Mouse (Mus musculus) MEL (cell line): Measurements from ENCODE around the gene Slc35f6. TPM values are rescaled to one million over a fixed set of nuclear protein-coding genes. Genes with fewer than 3 reads are reported as not detected.
"Not testable (repeated sequence)": the region's sequence is repeated elsewhere in the genome, so short reads cannot be mapped to it uniquely, and the experiment has no call there.

Experiments used
- DNase-seq: peaks from one replicate; pipeline ENCODE4 v3.0.0; 2011; ENCODE audit warnings: low read depth, low spot score
- H3K27ac ChIP-seq: 2 replicates; pipeline ENCODE4 v1.5.1; 2012; ENCODE audit warnings: low read depth, mild to moderate bottlenecking, control low read depth, low read length, moderate library complexity; ENCODE audit not compliant: control insufficient read depth
- H3K27me3 ChIP-seq, 2 experiments: fragments of 150-350 bp in 1 of 2; sonication (generic) in 1 of 2; 2 replicates each; pipeline ENCODE4 v1.6.1; 2012; ENCODE audit warnings: low read length in 2 of 2, mild to moderate bottlenecking in 2 of 2, improper control_type of control experiment in 1 of 2, moderate library complexity in 1 of 2; ENCODE audit not compliant: insufficient read depth in 2 of 2, control insufficient read depth in 1 of 2
- H3K36me3 ChIP-seq, 2 experiments: 2 replicates each; pipeline ENCODE4 v1.6.1; 2012 to 2014; ENCODE audit warnings: low read length in 2 of 2, improper control_type of control experiment in 1 of 2, inconsistent platforms in 1 of 2, mild to moderate bottlenecking in 1 of 2; ENCODE audit not compliant: insufficient read depth in 2 of 2, control insufficient read depth in 1 of 2
- H3K4me1 ChIP-seq, 2 experiments: fragments of 150-350 bp in 1 of 2; sonication (generic) in 1 of 2; 2 replicates each; pipeline ENCODE4 v1.6.1; 2012; ENCODE audit warnings: low read length in 2 of 2, improper control_type of control experiment in 1 of 2, mild to moderate bottlenecking in 1 of 2; ENCODE audit not compliant: insufficient read depth in 2 of 2, control insufficient read depth in 1 of 2
- H3K4me3 ChIP-seq, 2 experiments: fragments of 150-350 bp in 1 of 2; sonication (generic) in 1 of 2; 2 replicates each; pipeline ENCODE4 v1.5.1; 2012; ENCODE audit warnings: low read depth in 2 of 2, low read length in 2 of 2, mild to moderate bottlenecking in 2 of 2, moderate library complexity in 2 of 2, control low read depth in 1 of 2, improper control_type of control experiment in 1 of 2; ENCODE audit not compliant: control insufficient read depth in 1 of 2, insufficient read depth in 1 of 2
- H3K79me2 ChIP-seq: 2 replicates; pipeline ENCODE4 v1.6.1; 2012; ENCODE audit warnings: mild to moderate bottlenecking, low read length, moderate library complexity; ENCODE audit not compliant: control insufficient read depth, poor library complexity, insufficient read depth
- H3K9ac ChIP-seq: 2 replicates; pipeline ENCODE4 v1.6.1; 2012; ENCODE audit warnings: low read depth, mild to moderate bottlenecking, control low read depth, low read length, moderate library complexity; ENCODE audit not compliant: control insufficient read depth, poor library complexity, severe bottlenecking
- H3K9me3 ChIP-seq: fragments of 150-350 bp; sonication (generic); replicated peaks from 2 replicates; pipeline ENCODE4 v1.6.1; 2012; ENCODE audit warnings: mild to moderate bottlenecking, low read length, improper control_type of control experiment, moderate library complexity; ENCODE audit not compliant: insufficient read depth
- BHLHE40 ChIP-seq: IDR thresholded peaks from 2 replicates; pipeline ENCODE4 v1.6.1; 2012; ENCODE audit warnings: low read depth, mild to moderate bottlenecking, inconsistent platforms, low read length, improper control_type of control experiment, borderline replicate concordance
- CHD1 ChIP-seq: IDR thresholded peaks from 2 replicates; pipeline ENCODE4 v1.6.1; 2012; ENCODE audit warnings: low read depth, mild to moderate bottlenecking, inconsistent platforms, low read length, improper control_type of control experiment
- CHD2 ChIP-seq: IDR thresholded peaks from 2 replicates; pipeline ENCODE4 v1.6.1; 2011; ENCODE audit warnings: low read length, improper control_type of control experiment
- JUND ChIP-seq: IDR thresholded peaks from 2 replicates; pipeline ENCODE4 v1.6.1; 2011; ENCODE audit warnings: low read depth, mild to moderate bottlenecking, improper control_type of control experiment, low read length
- POLR2A ChIP-seq, 2 experiments: IDR thresholded peaks; 2 replicates each; pipeline ENCODE4 v1.6.1; 2011 to 2012; ENCODE audit warnings: low read length in 2 of 2, mild to moderate bottlenecking in 2 of 2, control low read depth in 1 of 2, improper control_type of control experiment in 1 of 2, low read depth in 1 of 2, moderate library complexity in 1 of 2; ENCODE audit not compliant: control insufficient read depth in 1 of 2, insufficient read depth in 1 of 2, poor library complexity in 1 of 2
- POLR2AphosphoS2 ChIP-seq: IDR thresholded peaks from 2 replicates; pipeline ENCODE4 v1.6.1; 2011; ENCODE audit warnings: low read length, improper control_type of control experiment
- POLR2AphosphoS5 ChIP-seq: IDR thresholded peaks from 2 replicates; pipeline ENCODE4 v1.6.1; 2012; ENCODE audit warnings: low read depth, borderline replicate concordance, mild to moderate bottlenecking, inconsistent platforms, low read length, moderate library complexity, mixed read lengths
- RAD21 ChIP-seq: IDR thresholded peaks from 2 replicates; pipeline ENCODE4 v1.6.1; 2011; ENCODE audit warnings: mild to moderate bottlenecking, low read depth, low read length, improper control_type of control experiment
- TBP ChIP-seq: IDR thresholded peaks from 2 replicates; pipeline ENCODE4 v1.8.0; 2011; ENCODE audit warnings: low read depth, low read length, improper control_type of control experiment
- UBTF ChIP-seq: IDR thresholded peaks from 2 replicates; pipeline ENCODE4 v1.6.1; 2012; ENCODE audit warnings: low read depth, mild to moderate bottlenecking, inconsistent platforms, low read length, improper control_type of control experiment, moderate library complexity, borderline replicate concordance; ENCODE audit not compliant: insufficient read depth
- ZMIZ1 ChIP-seq: IDR thresholded peaks from 2 replicates; pipeline ENCODE4 v1.6.1; 2012; ENCODE audit warnings: low read depth, mild to moderate bottlenecking, inconsistent platforms, low read length, improper control_type of control experiment, moderate library complexity
- ZNF384 ChIP-seq: IDR thresholded peaks from 2 replicates; pipeline ENCODE4 v1.6.1; 2012; ENCODE audit warnings: low read depth, mild to moderate bottlenecking, inconsistent platforms, low read length, improper control_type of control experiment
- polyA plus RNA-seq, 2 experiments: library from polyadenylated mRNA; stranded (reverse) in 1 of 2; unstranded in 1 of 2; fragments of >175 nt in 1 of 2; fragments of >200 nt in 1 of 2; gene quantifications; 2 replicates each; pipeline versions ENCODE4 v1.2.1 to v1.2.4; 2012; ENCODE audit warnings: low replicate concordance in 2 of 2, low read depth in 1 of 2; ENCODE audit not compliant: insufficient read length in 2 of 2, insufficient read depth in 1 of 2, missing spikeins in 1 of 2
- total RNA-seq: library from RNA; depleted of rRNA; stranded (reverse); fragments of 300-350 nt; gene quantifications from 2 replicates; pipeline ENCODE4 v1.2.3, GENCODE M21; 2012

Slc35f6 gene
- total and polyA plus RNA-seq, 3 experiments, result 18.0 to 32.4 TPM; not detected in 1

GRCm38 (mm10) chr5:30676800-30677199 lies 29.1 kb downstream of the Slc35f6 start:
- H3K36me3 ChIP-seq, result peaks cover 7 to 28% of the 10 kb centered on the region in 2 experiments

DNA sequence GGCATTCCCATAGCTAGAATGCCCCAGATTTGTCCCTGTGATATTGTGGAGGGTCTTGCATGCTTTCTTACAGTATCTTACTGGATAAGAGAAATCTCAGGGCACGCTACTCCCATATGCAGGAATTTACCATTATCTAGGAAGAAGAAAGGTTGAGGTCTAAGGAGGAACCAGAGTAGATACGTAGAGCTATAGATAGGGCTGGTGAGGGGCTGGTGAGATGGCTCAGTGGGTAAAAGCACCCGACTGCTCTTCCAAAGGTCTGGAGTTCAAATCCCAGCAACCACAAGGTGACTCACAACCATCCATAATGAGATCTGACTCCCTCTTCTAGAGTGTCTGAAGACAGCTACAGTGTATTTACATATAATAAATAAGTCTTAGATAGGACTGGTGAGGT lies 30.3 kb downstream of the Slc35f6 start:
- not testable (repeated sequence) for H3K9me3 ChIP-seq, H3K9ac ChIP-seq, H3K79me2 ChIP-seq, H3K27me3 ChIP-seq, H3K27ac ChIP-seq, DNase-seq, H3K4me3 ChIP-seq, H3K4me1 ChIP-seq
- TF ChIP-seq TBP (peak; percentile 78), POLR2A (IDR thresholded peaks at IDR 0.05; ENCODE audit: control insufficient read depth in 1 of 2, insufficient read depth in 1 of 2, low read depth in 1 of 2, low read length in 2 of 2, poor library complexity in 1 of 2) (0 out of 4 replicates have a peak, but pooled peaks of 1 of the 2 experiments have one; percentile 38)
- peaks cover under 1 to 17% of the 10 kb centered on the region in 2 experiments; a peak in 3 of 4 replicates for H3K36me3 ChIP-seq

More at GRCm38 (mm10) chr5:30676800-30677199, 29.1 kb downstream of the Slc35f6 start:
- TF ChIP-seq ZNF384 (no peak), POLR2A (IDR thresholded peaks at IDR 0.05; ENCODE audit: control insufficient read depth in 1 of 2, insufficient read depth in 1 of 2, low read depth in 1 of 2, low read length in 2 of 2, poor library complexity in 1 of 2) (peak in 1 of 2 experiments; percentile 50; a peak in 2 of 4 replicates), POLR2AphosphoS5 (no peak), CHD1 (no peak), UBTF (no peak), RAD21 (no peak), BHLHE40 (no peak), ZMIZ1 (no peak)
- no peak for DNase-seq
- H3K79me2 ChIP-seq, result peaks cover 3% of the 10 kb centered on the region; the same call in 1 of the 2 replicates
- no peaks in the 10 kb centered on the region for H3K27me3 ChIP-seq
- H3K27ac ChIP-seq, result no peak overlapping the region
- no peaks in the 10 kb centered on the region for H3K4me1 ChIP-seq
- H3K9me3 ChIP-seq, result no peaks in the 10 kb centered on the region
- H3K9ac ChIP-seq, result no peak overlapping the region
- H3K4me3 ChIP-seq, result no peak overlapping the region

DNA sequence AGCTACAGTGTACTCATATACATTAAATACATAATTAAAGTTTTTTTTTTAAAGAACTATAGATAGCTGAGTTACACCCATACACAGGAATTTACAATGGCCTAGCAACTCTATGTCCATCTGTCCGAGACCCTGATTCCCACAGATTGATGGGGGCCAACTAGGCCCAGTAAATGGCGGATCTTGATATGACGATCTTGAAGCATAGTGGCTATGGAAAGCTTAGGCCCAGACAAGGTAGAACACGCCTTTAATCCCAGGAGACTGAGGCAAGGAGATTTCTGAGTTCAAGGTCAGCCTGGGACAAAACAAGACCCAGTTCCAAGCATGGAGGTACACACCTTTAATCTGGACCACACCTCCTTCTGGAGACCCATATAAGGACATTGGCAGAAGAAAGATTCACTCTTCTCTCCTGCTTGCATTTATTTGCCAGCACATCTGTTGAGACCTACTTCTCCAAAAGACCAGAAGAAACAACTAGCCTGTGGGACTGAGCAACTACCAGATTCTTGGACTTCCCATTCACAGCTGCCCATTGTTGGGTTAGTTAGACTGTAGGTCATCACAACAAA lies 31.1 kb downstream of the Slc35f6 start:
- no peak for DNase-seq
- no peaks in the 10 kb centered on the region for H3K79me2 ChIP-seq
- H3K27ac ChIP-seq, result no peak overlapping the region
- peaks cover 0 to 13% of the 10 kb centered on the region in 2 experiments; a peak in 2 of 4 replicates for H3K36me3 ChIP-seq
- no peaks in the 10 kb centered on the region for H3K4me1 ChIP-seq
- no peak overlapping the region for H3K9ac ChIP-seq
- no peak overlapping the region for H3K4me3 ChIP-seq
- H3K27me3 ChIP-seq, result no peaks in the 10 kb centered on the region
- no peaks in the 10 kb centered on the region for H3K9me3 ChIP-seq
- TF ChIP-seq CHD2 (0 out of 2 replicates have a peak, but pooled peaks have one; percentile 17), POLR2AphosphoS2 (peak; percentile 80), ZMIZ1 (peak; percentile 32; the same call in 1 of the 2 replicates), JUND (no peak)
